Mouse (Mus musculus) brain, adult 2 months (tissue): ENCODE measurements around the gene Ift122.
A peak's percentile ranks its signal among the peaks of the same experiment; 100 is the strongest.

Experiments used
- DNase-seq: peaks from one replicate; pipeline ENCODE4 v3.0.0; 2011; ENCODE audit warnings: low read depth, low spot score

The Ift122 gene

GRCm38 (mm10) chr6:115926416-115926815 is 73.1 kb downstream of the Ift122 start:
- no peak for DNase-seq

GRCm38 (mm10) chr6:115927292-115928242 is 74.3 kb downstream of the Ift122 start:
- DNase-seq = peak; percentile 40

GRCm38 (mm10) chr6:115930018-115930417 is 76.7 kb downstream of the Ift122 start:
- DNase-seq = no peak

GRCm38 (mm10) chr6:115931639-115932038 is 78.4 kb downstream of the Ift122 start, which contains the start of gene Rho:
Gene Rho (plus strand): TSS chr6:115931748.
- DNase-seq = no peak

GRCm38 (mm10) chr6:115932391-115932790 is 79.1 kb downstream of the Ift122 start:
- no peak for DNase-seq

GRCm38 (mm10) chr6:115935544-115935943 is 82.3 kb downstream of the Ift122 start:
- DNase-seq = no peak

- no peak for DNase-seq
These were observed 84.7 kb downstream of the Ift122 start for GRCm38 (mm10) chr6:115938011-115938410.

- DNase-seq = no peak
These were observed 85.5 kb downstream of the Ift122 start for GRCm38 (mm10) chr6:115938798-115939197.

- no peak for DNase-seq
These were observed 87.3 kb downstream of the Ift122 start for GRCm38 (mm10) chr6:115940603-115941002.

- no peak for DNase-seq
These were observed 87.9 kb downstream of the Ift122 start for GRCm38 (mm10) chr6:115941128-115941527.

GRCm38 (mm10) chr6:115943498-115944427 is 90.5 kb downstream of the Ift122 start:
- DNase-seq = no peak

- DNase-seq = no peak
These were observed 91.4 kb downstream of the Ift122 start, which contains the start of gene H1foo for GRCm38 (mm10) chr6:115944638-115945037. Gene H1foo (plus strand): TSS chr6:115944938.

- DNase-seq = no peak
These were observed 92.4 kb downstream of the Ift122 start for GRCm38 (mm10) chr6:115945633-115946032.

GRCm38 (mm10) chr6:115946389-115946788 is 93.1 kb downstream of the Ift122 start:
- DNase-seq = peak; percentile 38

- no peak for DNase-seq
These were observed 101.3 kb downstream of the Ift122 start for GRCm38 (mm10) chr6:115954506-115955074.

- DNase-seq = peak; percentile 78
These were observed 101.9 kb downstream of the Ift122 start for GRCm38 (mm10) chr6:115955169-115955568.

GRCm38 (mm10) chr6:115955664-115956063 is 102.4 kb downstream of the Ift122 start:
- DNase-seq = no peak

- DNase-seq = no peak
These were observed 103.2 kb downstream of the Ift122 start for GRCm38 (mm10) chr6:115956418-115956921.

- peak; percentile 97 for DNase-seq
These were observed 103.8 kb downstream of the Ift122 start for GRCm38 (mm10) chr6:115956922-115957601.

- DNase-seq = no peak
These were observed 104.4 kb downstream of the Ift122 start for GRCm38 (mm10) chr6:115957681-115958080.

- no peak for DNase-seq
These were observed 105.2 kb downstream of the Ift122 start for GRCm38 (mm10) chr6:115958445-115958844.
